Mouse (Mus musculus): Measurements from ENCODE around the gene Rin2. TPM values are rescaled to one million over a fixed set of nuclear protein-coding genes. Genes with fewer than 3 reads are reported as not detected.

Rin2 gene
- polyA plus RNA-seq, 1 experiment from 2014 or later: 56.0 TPM

DNA sequence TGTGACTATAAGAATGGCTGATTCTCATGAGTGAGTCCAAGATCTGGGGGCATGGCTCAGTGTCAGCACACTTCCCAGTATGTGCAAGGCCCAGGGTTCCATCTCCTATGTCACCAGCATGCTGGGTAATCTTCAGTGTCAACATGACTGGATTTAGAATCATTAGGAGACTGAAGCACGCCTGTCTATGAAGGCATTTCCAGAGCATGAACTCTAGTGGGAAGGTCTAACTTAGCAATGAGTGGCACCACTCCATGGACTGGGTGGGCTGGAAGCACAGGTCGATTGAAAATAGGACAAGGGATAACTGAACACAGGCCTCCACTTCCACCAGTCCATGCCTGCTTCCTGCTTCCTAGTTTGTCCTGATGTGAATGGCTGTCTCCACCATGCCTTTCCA lies 127.6 kb downstream of the Rin2 start:
- H3K9ac ChIP-seq: no peak overlapping the region
- peaks cover 5% of the 10 kb centered on the region for H3K4me1 ChIP-seq
- WGBS: 85% methylated on average over 2 of the region's 2 CpGs
- H3K27me3 ChIP-seq: no peaks in the 10 kb centered on the region
- peaks cover 7% of the 10 kb centered on the region; the same call in 1 of the 2 replicates for H3K36me3 ChIP-seq
- no peak overlapping the region for H3K27ac ChIP-seq
- no peaks in the 10 kb centered on the region for H3K9me3 ChIP-seq
- no peak overlapping the region for H3K4me3 ChIP-seq
- no peak for ATAC-seq (ENCODE audit: insufficient number of reproducible peaks, low FRiP score, low TSS enrichment, low read depth)
- H3K4me2 ChIP-seq: no peak overlapping the region

DNA sequence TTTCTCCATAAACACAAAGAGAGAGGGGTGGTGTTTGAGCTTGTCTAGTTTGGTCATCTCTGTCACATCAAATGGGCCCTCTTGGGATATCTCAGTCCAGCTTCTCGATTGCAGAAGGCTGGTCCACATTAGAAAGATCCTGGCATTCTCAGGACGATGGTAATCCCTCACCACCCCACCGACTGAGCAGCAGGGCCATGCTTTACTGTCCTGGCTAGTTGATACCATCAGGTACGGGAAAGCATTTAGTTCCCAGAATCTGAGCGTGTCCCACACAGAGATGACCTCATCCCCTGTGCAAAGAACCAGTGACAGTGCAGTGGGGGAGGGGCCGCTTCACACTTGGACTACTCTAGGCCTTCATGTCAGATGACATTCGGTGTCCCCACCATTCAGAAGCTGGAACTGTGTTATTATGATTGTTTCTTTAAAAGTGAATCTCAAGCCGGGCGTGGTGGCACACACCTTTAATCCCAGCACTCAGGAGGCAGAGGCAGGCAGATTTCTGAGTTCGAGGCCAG lies 128.9 kb downstream of the Rin2 start:
- Histone ChIP-seq H3K4me2 (no peak overlapping the region), H3K9ac (no peak overlapping the region), H3K27ac (no peak overlapping the region), H3K9me3 (no peaks in the 10 kb centered on the region), H3K4me1 (peaks cover 5% of the 10 kb centered on the region), H3K4me3 (no peak overlapping the region), H3K27me3 (no peaks in the 10 kb centered on the region), H3K36me3 (peaks cover 7% of the 10 kb centered on the region; the same call in 1 of the 2 replicates)
- no peak for ATAC-seq (ENCODE audit: insufficient number of reproducible peaks, low FRiP score, low TSS enrichment, low read depth)
- WGBS: 91% methylated on average over 10 of the region's 10 CpGs

DNA sequence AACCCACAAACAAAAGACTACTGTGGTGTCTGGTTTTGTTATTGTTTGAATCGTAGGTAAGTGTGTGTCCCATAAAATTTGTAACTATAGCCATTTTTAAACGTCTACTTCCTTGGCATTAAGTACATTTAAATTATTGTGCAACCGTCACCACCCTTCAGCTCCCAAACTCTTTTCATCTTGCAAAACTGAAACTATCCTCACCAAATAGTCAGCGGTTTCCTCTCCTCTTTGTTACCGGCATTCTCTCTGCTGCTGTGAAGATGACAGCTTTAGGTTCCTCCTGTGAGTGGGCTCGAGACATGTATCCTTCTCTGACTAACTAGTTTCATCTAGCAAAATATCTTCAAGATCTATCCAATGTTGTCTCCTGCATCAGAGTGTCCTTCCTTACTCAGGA lies 129.5 kb downstream of the Rin2 start:
- Histone ChIP-seq H3K27me3 (no peaks in the 10 kb centered on the region), H3K4me2 (no peak overlapping the region), H3K4me1 (peaks cover 5% of the 10 kb centered on the region), H3K4me3 (no peak overlapping the region), H3K36me3 (peaks cover 7% of the 10 kb centered on the region; the same call in 1 of the 2 replicates), H3K9me3 (no peaks in the 10 kb centered on the region), H3K9ac (no peak overlapping the region), H3K27ac (no peak overlapping the region)
- no peak for ATAC-seq (ENCODE audit: insufficient number of reproducible peaks, low FRiP score, low TSS enrichment, low read depth)
- 83% methylated on average over 6 of the region's 6 CpGs for WGBS

DNA sequence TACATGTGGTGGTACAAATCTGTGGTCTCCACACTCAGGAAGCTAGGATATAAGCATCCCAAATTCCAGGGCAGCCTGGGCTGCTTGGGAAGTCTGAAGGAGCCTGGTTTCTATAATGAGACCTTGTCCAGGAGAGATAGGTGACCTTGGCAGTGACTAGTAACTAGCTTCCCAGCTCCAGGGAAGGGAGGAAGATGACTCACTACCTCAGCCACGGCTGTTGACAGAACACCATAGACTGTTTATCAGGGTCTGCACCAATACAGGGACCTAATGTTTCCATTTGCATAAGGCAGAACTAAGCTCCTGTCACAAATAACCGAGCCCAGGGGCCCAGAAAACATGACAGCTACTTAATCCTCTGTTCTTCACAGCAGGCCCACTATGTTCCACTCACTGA lies 132.3 kb downstream of the Rin2 start:
- H3K27me3 ChIP-seq: no peaks in the 10 kb centered on the region
- H3K36me3 ChIP-seq: peaks cover 7% of the 10 kb centered on the region; the same call in 1 of the 2 replicates
- no peak overlapping the region for H3K4me2 ChIP-seq
- 72% methylated on average over 2 of the region's 2 CpGs for WGBS
- ATAC-seq (ENCODE audit: insufficient number of reproducible peaks, low FRiP score, low TSS enrichment, low read depth): no peak
- H3K4me1 ChIP-seq: no peaks in the 10 kb centered on the region
- H3K4me3 ChIP-seq: no peak overlapping the region
- H3K9me3 ChIP-seq: no peaks in the 10 kb centered on the region
- H3K27ac ChIP-seq: no peak overlapping the region
- no peak overlapping the region for H3K9ac ChIP-seq

DNA sequence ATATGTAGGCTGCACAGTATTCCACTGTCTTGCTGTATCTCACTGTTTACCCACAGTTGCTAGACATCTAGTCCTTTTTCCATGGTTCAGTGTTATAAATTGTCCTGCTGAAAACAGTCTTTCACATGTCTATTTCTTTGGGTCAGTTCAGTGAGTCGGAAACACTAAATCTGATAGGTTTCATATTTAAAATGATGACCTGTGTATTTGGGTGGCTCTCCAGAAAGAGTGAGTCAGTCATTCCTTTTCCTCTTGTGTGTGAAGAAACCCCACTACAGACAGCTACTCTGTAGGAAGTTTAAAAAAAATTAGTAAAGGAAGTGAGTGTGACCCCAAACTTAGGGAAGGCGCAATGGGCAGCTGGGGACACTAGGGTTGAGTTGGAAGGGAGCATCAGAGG lies 133.2 kb downstream of the Rin2 start:
- Histone ChIP-seq H3K27ac (no peak overlapping the region), H3K9ac (no peak overlapping the region), H3K27me3 (no peaks in the 10 kb centered on the region), H3K4me1 (no peaks in the 10 kb centered on the region), H3K4me3 (no peak overlapping the region), H3K4me2 (no peak overlapping the region), H3K36me3 (peaks cover 7% of the 10 kb centered on the region; the same call in 1 of the 2 replicates), H3K9me3 (no peaks in the 10 kb centered on the region)
- no peak for ATAC-seq (ENCODE audit: insufficient number of reproducible peaks, low FRiP score, low TSS enrichment, low read depth)
- WGBS: 94% methylated on average over 2 of the region's 2 CpGs

DNA sequence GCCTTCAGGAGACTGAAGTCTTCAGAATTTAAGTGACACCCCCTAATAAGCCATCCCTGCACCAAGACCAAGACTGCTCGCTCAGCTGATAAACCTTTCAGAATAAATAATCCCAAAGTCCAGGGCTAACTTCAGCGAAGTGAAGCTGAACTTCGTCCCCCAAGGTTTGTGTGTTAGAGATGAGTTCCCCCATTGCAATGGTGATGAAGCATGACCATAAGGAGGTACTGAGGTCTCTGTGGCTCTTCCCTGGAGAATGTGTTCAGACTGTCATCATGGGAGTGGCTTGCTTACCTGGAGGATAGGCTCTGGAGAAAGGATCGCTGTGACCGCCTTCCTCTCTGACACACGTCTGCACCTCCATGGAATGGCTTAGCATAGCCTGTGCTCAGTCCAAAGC lies 133.7 kb downstream of the Rin2 start:
- no peak for ATAC-seq (ENCODE audit: insufficient number of reproducible peaks, low FRiP score, low TSS enrichment, low read depth)
- H3K36me3 ChIP-seq: peaks cover 3% of the 10 kb centered on the region; the same call in 1 of the 2 replicates
- H3K27me3 ChIP-seq: no peaks in the 10 kb centered on the region
- H3K9ac ChIP-seq: no peak overlapping the region
- H3K4me1 ChIP-seq: 0 out of 2 replicates have a peak, but pooled peaks cover 2% of the 10 kb centered on the region
- no peaks in the 10 kb centered on the region for H3K9me3 ChIP-seq
- H3K27ac ChIP-seq: no peak overlapping the region
- WGBS: 93% methylated on average over 6 of the region's 6 CpGs
- no peak overlapping the region for H3K4me3 ChIP-seq
- no peak overlapping the region for H3K4me2 ChIP-seq

DNA sequence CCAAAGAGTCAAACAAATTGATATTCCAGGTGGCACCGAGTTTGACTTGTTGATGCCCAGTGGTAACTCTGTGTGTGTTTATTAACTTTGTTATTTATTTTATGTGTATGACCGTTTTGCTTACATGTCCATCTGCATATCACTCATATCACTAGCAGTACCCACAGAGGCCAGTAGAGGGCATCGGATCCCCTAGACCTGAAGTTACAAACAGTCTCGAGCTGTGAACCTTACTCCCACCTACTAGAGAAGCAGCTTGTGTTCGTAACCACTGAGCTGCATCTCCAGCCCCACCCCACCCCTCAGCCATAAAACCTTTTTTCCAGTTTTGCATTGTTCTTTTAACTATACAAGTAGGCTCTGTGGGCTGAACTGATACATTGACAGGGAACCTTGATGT lies 135.7 kb downstream of the Rin2 start:
- H3K27ac ChIP-seq: no peak overlapping the region
- no peak for ATAC-seq (ENCODE audit: insufficient number of reproducible peaks, low FRiP score, low TSS enrichment, low read depth)
- H3K4me2 ChIP-seq: no peak overlapping the region
- 54% methylated on average over 5 of the region's 5 CpGs for WGBS
- 0 out of 2 replicates have a peak, but pooled peaks cover 2% of the 10 kb centered on the region for H3K4me1 ChIP-seq
- H3K4me3 ChIP-seq: no peak overlapping the region
- no peak overlapping the region for H3K9ac ChIP-seq
- H3K9me3 ChIP-seq: 0 out of 2 replicates have a peak, but pooled peaks cover 2% of the 10 kb centered on the region
- H3K27me3 ChIP-seq: no peaks in the 10 kb centered on the region
- H3K36me3 ChIP-seq: no peaks in the 10 kb centered on the region

DNA sequence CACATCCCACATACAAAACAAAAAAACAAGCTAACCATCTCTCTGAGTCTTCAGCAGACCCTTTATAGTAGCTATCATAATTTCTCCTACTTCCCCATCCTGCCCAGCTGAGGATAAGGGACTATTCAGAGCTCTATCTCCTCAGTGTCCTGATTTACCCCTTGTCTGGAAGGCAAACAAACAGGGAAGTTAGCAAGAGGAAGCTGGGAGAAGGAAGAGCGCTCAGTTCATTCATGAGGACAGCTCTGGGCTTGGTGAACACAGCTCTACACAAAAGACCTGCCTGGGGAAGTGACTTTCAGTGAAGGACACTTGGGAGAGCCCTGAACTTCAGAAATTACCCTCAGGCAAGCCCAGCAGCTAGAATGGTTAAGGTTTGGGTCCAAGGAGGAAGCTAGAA lies 137.8 kb downstream of the Rin2 start:
- H3K4me3 ChIP-seq: no peak overlapping the region
- H3K4me1 ChIP-seq: 0 out of 2 replicates have a peak, but pooled peaks cover 2% of the 10 kb centered on the region
- H3K27ac ChIP-seq: no peak overlapping the region
- no peak overlapping the region for H3K4me2 ChIP-seq
- H3K36me3 ChIP-seq: no peaks in the 10 kb centered on the region
- 0 out of 2 replicates have a peak, but pooled peaks cover 6% of the 10 kb centered on the region for H3K9me3 ChIP-seq
- no peak overlapping the region for H3K9ac ChIP-seq
- H3K27me3 ChIP-seq: no peaks in the 10 kb centered on the region
- WGBS: 79% methylated on average over 1 of the region's 1 CpGs
- ATAC-seq (ENCODE audit: insufficient number of reproducible peaks, low FRiP score, low TSS enrichment, low read depth): no peak

DNA sequence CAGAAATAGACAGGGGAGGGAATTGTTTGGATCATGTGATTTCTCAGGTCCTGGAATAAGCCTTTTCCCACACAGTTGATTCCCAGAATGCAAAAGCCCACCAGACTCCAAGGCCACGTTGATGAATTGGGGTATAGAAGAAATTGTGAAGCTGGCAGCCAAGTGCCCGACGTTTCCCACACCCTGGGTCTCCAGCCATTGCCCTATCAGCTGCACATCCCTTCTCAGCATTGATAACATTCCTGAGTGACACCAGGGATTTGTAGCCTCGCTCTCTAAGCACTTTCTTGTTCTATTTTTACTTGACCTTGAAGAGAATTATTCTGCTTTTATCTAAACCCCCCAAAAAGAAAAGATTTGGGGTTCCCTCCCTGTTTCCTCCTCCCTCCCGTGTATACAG lies 142.2 kb downstream of the Rin2 start:
- no peaks in the 10 kb centered on the region for H3K36me3 ChIP-seq
- 59% methylated on average over 5 of the region's 5 CpGs for WGBS
- H3K4me2 ChIP-seq: no peak overlapping the region
- H3K9me3 ChIP-seq: 0 out of 2 replicates have a peak, but pooled peaks cover 6% of the 10 kb centered on the region
- no peak overlapping the region for H3K4me3 ChIP-seq
- H3K4me1 ChIP-seq: 0 out of 2 replicates have a peak, but pooled peaks cover 4% of the 10 kb centered on the region
- no peak overlapping the region for H3K27ac ChIP-seq
- ATAC-seq (ENCODE audit: insufficient number of reproducible peaks, low FRiP score, low TSS enrichment, low read depth): no peak
- no peak overlapping the region for H3K9ac ChIP-seq
- H3K27me3 ChIP-seq: no peaks in the 10 kb centered on the region

DNA sequence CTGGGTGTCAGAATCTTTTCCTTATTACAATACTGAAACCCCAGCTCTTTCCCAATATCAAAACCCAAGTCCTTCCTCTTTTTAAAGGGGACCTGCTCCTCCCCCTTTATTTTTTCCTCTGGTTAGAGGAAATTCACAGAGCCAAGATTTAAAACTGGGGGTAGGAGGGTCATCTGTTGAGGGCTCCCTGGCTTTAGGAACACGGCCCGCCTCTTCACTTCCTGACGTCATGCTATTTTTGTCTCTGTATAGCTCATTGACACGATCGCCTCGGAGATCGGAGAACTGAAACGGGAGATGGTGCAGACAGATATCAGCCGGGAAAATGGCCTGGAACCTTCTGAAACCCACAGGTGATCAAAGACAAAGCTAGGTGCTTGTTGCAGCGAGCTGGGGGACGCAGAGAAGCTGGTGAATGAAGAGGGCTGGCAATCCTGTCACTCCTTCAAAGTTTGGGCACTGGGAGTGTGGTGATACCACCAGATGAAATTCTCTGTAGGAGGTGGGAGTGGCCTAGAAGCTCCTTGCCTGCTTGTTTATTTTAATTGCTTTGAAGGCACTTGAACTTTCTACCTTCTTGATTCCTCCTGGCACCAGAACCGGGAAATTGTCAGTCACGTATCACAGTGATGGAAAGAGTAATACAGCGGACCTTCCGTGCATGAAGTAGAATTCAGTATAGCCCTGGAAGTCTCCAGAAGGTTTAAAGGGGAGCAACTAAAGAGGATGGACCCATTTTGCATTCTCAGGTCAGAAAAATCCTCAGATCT lies 147.2 kb downstream of the Rin2 start:
- WGBS: 68% methylated on average over 15 of the region's 15 CpGs
- Histone ChIP-seq H3K36me3 (peaks cover 8% of the 10 kb centered on the region; the same call in 1 of the 2 replicates), H3K9me3 (no peaks in the 10 kb centered on the region), H3K27ac (peak overlapping the region; percentile 51), H3K27me3 (no peaks in the 10 kb centered on the region), H3K9ac (no peak overlapping the region), H3K4me2 (peak overlapping the region; percentile 10; the same call in 1 of the 2 replicates), H3K4me1 (0 out of 2 replicates have a peak, but pooled peaks cover 3% of the 10 kb centered on the region), H3K4me3 (no peak overlapping the region)
- ATAC-seq (ENCODE audit: insufficient number of reproducible peaks, low FRiP score, low TSS enrichment, low read depth): no peak

DNA sequence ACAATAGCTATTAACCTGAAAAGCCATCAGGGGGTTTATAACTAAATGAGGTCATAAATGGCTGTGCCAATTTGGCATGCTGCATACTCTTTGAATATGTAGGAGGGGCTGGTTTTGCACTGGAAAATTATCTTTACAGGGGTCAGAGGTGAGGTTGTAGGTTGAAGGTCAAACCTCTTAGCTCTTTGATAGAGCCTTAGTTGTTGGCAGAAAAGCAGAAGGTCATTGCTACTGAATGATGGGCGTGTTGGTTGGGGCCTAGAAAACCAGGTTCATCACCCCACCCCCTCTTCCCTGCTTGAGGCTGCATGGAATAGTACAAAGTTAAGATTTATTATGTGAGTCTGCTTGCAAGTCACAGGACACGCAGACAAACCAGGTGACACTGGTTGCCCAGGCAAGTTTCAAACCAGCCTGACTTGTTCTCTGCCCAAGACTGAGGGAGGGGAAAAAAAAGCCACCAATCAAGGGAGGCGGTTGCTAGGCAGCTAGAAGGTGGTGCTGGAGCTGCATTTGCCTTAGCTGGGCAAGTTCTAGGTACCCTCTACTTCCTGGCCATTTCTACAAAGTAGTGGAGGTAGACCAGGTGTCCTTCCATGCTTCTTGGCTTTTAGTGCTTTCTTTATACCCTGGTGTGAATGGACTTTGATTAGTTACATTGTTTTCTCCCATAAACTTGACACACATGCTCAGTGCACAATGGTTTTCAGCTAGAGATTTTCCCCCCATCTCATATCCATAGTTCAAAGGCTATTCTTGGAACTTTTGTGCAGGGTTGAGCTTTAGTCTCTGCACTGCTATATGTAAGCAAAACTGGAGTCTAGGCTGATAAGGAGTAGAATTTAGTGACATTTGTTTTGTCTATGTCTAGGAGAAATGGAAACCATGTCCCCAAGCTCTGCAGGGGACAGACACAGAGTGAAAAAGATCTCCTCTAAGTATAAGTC lies 148.0 kb downstream of the Rin2 start:
- Histone ChIP-seq H3K4me2 (no peak overlapping the region), H3K9ac (no peak overlapping the region), H3K36me3 (peaks cover 8% of the 10 kb centered on the region; the same call in 1 of the 2 replicates), H3K27me3 (no peaks in the 10 kb centered on the region), H3K4me1 (0 out of 2 replicates have a peak, but pooled peaks cover 3% of the 10 kb centered on the region), H3K4me3 (no peak overlapping the region), H3K9me3 (no peaks in the 10 kb centered on the region), H3K27ac (peak overlapping the region; percentile 9; the same call in 1 of the 2 replicates)
- WGBS: 53% methylated on average over 3 of the region's 3 CpGs
- no peak for ATAC-seq (ENCODE audit: insufficient number of reproducible peaks, low FRiP score, low TSS enrichment, low read depth)
